Mouse (Mus musculus) midbrain, postnatal 0 days (tissue): ENCODE measurements around the gene Tceal9. TPM values are rescaled to one million over a fixed set of nuclear protein-coding genes. Genes with fewer than 3 reads are reported as not detected.
A peak's percentile ranks its signal among the peaks of the same experiment; 100 is the strongest.

Experiments
- ATAC-seq: fragments of 200-750 bp; cut with Nextera tagmentation; 2 replicates; pipeline ENCODE4 v1.8.0; 2017; ENCODE audit warnings: moderate number of reproducible peaks, mild to moderate bottlenecking, moderate TSS enrichment, moderate library complexity; ENCODE audit not compliant: low FRiP score
- DNase-seq: peaks from one replicate; pipeline ENCODE4 v3.0.0-alpha.2; 2015; ENCODE audit warnings: low spot score
- H3K27ac ChIP-seq: fragments of 300-500 bp; sonication (generic); 2 replicates; pipeline ENCODE4 v1.5.1; 2014; ENCODE audit warnings: low read depth, mild to moderate bottlenecking, low read length, mixed read lengths
- H3K27me3 ChIP-seq: fragments of 300-500 bp; sonication (generic); 2 replicates; pipeline ENCODE4 v1.6.1; 2014; ENCODE audit warnings: low read length, control low read depth, mixed read lengths; ENCODE audit not compliant: insufficient read depth
- H3K36me3 ChIP-seq: fragments of 300-500 bp; sonication (generic); 2 replicates; pipeline ENCODE4 v1.6.1; 2014; ENCODE audit warnings: low read length, control low read depth, mixed read lengths; ENCODE audit not compliant: insufficient read depth
- H3K4me1 ChIP-seq: fragments of 300-500 bp; sonication (generic); 2 replicates; pipeline ENCODE4 v1.6.1; 2014; ENCODE audit warnings: mild to moderate bottlenecking, control low read depth, antibody characterized with exemption, low read length, mixed read lengths; ENCODE audit not compliant: insufficient read depth
- H3K4me2 ChIP-seq: fragments of 300-500 bp; sonication (generic); 2 replicates; pipeline ENCODE4 v1.6.1; 2014; ENCODE audit warnings: low read depth, mild to moderate bottlenecking, low read length, mixed read lengths; ENCODE audit not compliant: poor library complexity, severe bottlenecking
- H3K4me3 ChIP-seq: fragments of 300-500 bp; sonication (generic); 2 replicates; pipeline ENCODE4 v1.5.1; 2014; ENCODE audit warnings: low read depth, mild to moderate bottlenecking, low read length, moderate library complexity
- H3K9ac ChIP-seq: fragments of 300-500 bp; sonication (generic); replicated peaks from 2 replicates; pipeline ENCODE4 v1.6.1; 2014; ENCODE audit warnings: mild to moderate bottlenecking, low read length, moderate library complexity, mixed read lengths; ENCODE audit not compliant: poor library complexity, severe bottlenecking
- H3K9me3 ChIP-seq: fragments of 300-500 bp; sonication (generic); 2 replicates; pipeline ENCODE4 v1.6.1; 2016; ENCODE audit warnings: low read length, control low read depth
- CTCF ChIP-seq: IDR thresholded peaks from 2 replicates; pipeline ENCODE4 v1.5.1; 2016; ENCODE audit warnings: antibody characterized with exemption, mild to moderate bottlenecking
- whole genome bisulfite sequencing: fragments of 180-500 bp; shearing (Covaris S2); extraction: QIAGEN DNeasy Blood & Tissue Kit; methylation state at CpG from one replicate; pipeline ENCODE4 v1.1.7; 2014; 5-methylcytosine and 5-hydroxymethylcytosine counted together
- polyA plus RNA-seq: library from polyadenylated mRNA; unstranded; fragments of >200 nt; fragmentation: Nextera tagmentation; extraction: Ambion mirVana; gene quantifications from 2 replicates; pipeline ENCODE4 v1.2.1, GENCODE M21; 2015
- total RNA-seq: library from RNA; depleted of rRNA; stranded (reverse); fragments of >200 nt; gene quantifications from 2 replicates; pipeline ENCODE4 v1.2.3, GENCODE M21; 2014; rRNA removed

Tceal9 gene
- total RNA-seq, result 71.2 and 131 TPM in 2 replicates
- polyA plus RNA-seq, result 253 and 259 TPM in 2 replicates

- ATAC-seq, result peak; percentile 92
- 24% methylated on average over 20 of the region's 20 CpGs for WGBS
Measured at GRCm38 (mm10) chrX:136244574-136245229, at the start of gene Tceal9. Tceal9 (plus strand) TSS chrX:136245079.

GRCm38 (mm10) chrX:136195193-136195944, 49.5 kb upstream of the Tceal9 start:
- no peak overlapping the region for H3K4me2 ChIP-seq
- no peaks in the 10 kb centered on the region for H3K27me3 ChIP-seq
- no peak overlapping the region for H3K9ac ChIP-seq
- 78% methylated on average over 16 of the region's 16 CpGs for WGBS
- ATAC-seq (no peak), DNase-seq (no peak)
- H3K27ac ChIP-seq, result no peak overlapping the region
- no peak for TF ChIP-seq CTCF
- no peaks in the 10 kb centered on the region for H3K4me1 ChIP-seq
- no peak overlapping the region for H3K4me3 ChIP-seq
- H3K36me3 ChIP-seq, result no peaks in the 10 kb centered on the region
- H3K9me3 ChIP-seq, result no peaks in the 10 kb centered on the region

More at GRCm38 (mm10) chrX:136244574-136245229, at the start of gene Tceal9:
- Histone ChIP-seq H3K9me3 (no peaks in the 10 kb centered on the region), H3K27me3 (no peaks in the 10 kb centered on the region), H3K4me3 (peak within 1 kb of the TSS; percentile 52), H3K27ac (peak within 1 kb of the TSS; percentile 73), H3K4me1 (no peaks in the 10 kb centered on the region), H3K36me3 (no peaks in the 10 kb centered on the region), H3K9ac (peak within 1 kb of the TSS; percentile 64), H3K4me2 (peak within 1 kb of the TSS; percentile 49)
- peak; percentile 92 for DNase-seq
- no peak for TF ChIP-seq CTCF

GRCm38 (mm10) chrX:136196873-136197272, 48.0 kb upstream of the Tceal9 start:
- 42% methylated on average over 1 of the region's 1 CpGs for WGBS
- H3K27ac ChIP-seq, result no peak overlapping the region
- no peak overlapping the region for H3K9ac ChIP-seq
- no peaks in the 10 kb centered on the region for H3K36me3 ChIP-seq
- no peaks in the 10 kb centered on the region for H3K9me3 ChIP-seq
- no peaks in the 10 kb centered on the region for H3K27me3 ChIP-seq
- ATAC-seq (no peak), DNase-seq (no peak)
- H3K4me2 ChIP-seq, result no peak overlapping the region
- peak; percentile 50 for TF ChIP-seq CTCF
- H3K4me1 ChIP-seq, result no peaks in the 10 kb centered on the region
- H3K4me3 ChIP-seq, result no peak overlapping the region

- TF ChIP-seq CTCF, result no peak
- Histone ChIP-seq H3K27ac (peak overlapping the region; percentile 73), H3K36me3 (no peaks in the 10 kb centered on the region), H3K27me3 (no peaks in the 10 kb centered on the region), H3K9ac (peak overlapping the region; percentile 62), H3K4me1 (no peaks in the 10 kb centered on the region), H3K4me3 (peak overlapping the region; percentile 45), H3K9me3 (no peaks in the 10 kb centered on the region), H3K4me2 (peak overlapping the region; percentile 49)
- ATAC-seq (peak; percentile 59), DNase-seq (peak; percentile 3)
- WGBS, result 24% methylated on average over 7 of the region's 7 CpGs
Measured at GRCm38 (mm10) chrX:136203257-136203656, 41.6 kb upstream of the Tceal9 start.

- Histone ChIP-seq H3K4me3 (peak within 1 kb of the TSS; percentile 45), H3K36me3 (no peaks in the 10 kb centered on the region), H3K4me1 (no peaks in the 10 kb centered on the region), H3K9ac (peak within 1 kb of the TSS; percentile 62), H3K27me3 (no peaks in the 10 kb centered on the region), H3K27ac (peak within 1 kb of the TSS; percentile 73), H3K4me2 (peak within 1 kb of the TSS; percentile 49), H3K9me3 (no peaks in the 10 kb centered on the region)
- DNase-seq, result peak; percentile 84
- peak; percentile 95 for ATAC-seq
- no peak for TF ChIP-seq CTCF
- 31% methylated on average over 9 of the region's 9 CpGs for WGBS
Measured at GRCm38 (mm10) chrX:136203664-136204066, 41.2 kb upstream of the Tceal9 start, which contains the start of gene Tceal5. Tceal5 (minus strand) TSS chrX:136203876.

- TF ChIP-seq CTCF, result no peak
- Histone ChIP-seq H3K9ac (no peak overlapping the region), H3K4me2 (no peak overlapping the region), H3K4me3 (no peak overlapping the region), H3K27ac (no peak overlapping the region), H3K27me3 (no peaks in the 10 kb centered on the region), H3K9me3 (no peaks in the 10 kb centered on the region), H3K4me1 (no peaks in the 10 kb centered on the region), H3K36me3 (no peaks in the 10 kb centered on the region)
- ATAC-seq (no peak), DNase-seq (no peak)
- 77% methylated on average over 6 of the region's 6 CpGs for WGBS
Measured at GRCm38 (mm10) chrX:136204406-136204805, 40.5 kb upstream of the Tceal9 start.
